Mouse (Mus musculus) ES-E14 (cell line): ENCODE data around the gene Ldlr.

ENCODE experiments used
- CHD2 ChIP-seq: IDR thresholded peaks from 2 replicates; pipeline ENCODE4 v1.6.1; 2014; ENCODE audit warnings: mild to moderate bottlenecking, low read depth, low read length, inconsistent platforms
- ZNF384 ChIP-seq: IDR thresholded peaks from 2 replicates; pipeline ENCODE4 v1.6.1; 2012; ENCODE audit warnings: low read depth, low read length, inconsistent platforms

DNA sequence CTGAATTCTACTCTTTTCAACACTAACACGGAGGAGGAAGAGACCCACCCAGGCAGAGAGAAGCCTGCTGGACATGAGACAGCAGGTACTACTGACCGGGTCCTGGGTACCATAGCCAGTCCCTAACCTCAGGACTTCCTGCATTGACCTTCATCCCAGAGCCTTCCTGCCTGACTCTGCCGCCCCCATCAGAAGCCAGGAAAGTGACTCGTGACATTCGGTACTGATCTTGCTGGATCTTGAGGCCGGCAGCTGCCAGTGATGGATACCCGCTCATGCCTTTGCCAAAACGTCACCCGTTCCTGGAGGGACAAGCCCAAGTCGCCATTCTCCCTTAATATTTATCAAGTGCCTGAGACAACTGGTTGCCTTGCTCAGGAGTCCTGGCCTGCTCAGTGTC is 25.2 kb downstream of the Ldlr start:
- TF ChIP-seq ZNF384 (no peak), CHD2 (no peak)
